Mouse (Mus musculus) CH12F3 (cell line): ENCODE results near the gene Sav1.

Experiments used
- in situ Hi-C: fragments of 300-500 bp; cut with MboI; formaldehyde crosslinking; loops from 2 replicates; pipeline ENCODE4 v1.14.3; 2020; ENCODE audit warnings: low sequenced_read_pairs

Sav1 gene

DNA sequence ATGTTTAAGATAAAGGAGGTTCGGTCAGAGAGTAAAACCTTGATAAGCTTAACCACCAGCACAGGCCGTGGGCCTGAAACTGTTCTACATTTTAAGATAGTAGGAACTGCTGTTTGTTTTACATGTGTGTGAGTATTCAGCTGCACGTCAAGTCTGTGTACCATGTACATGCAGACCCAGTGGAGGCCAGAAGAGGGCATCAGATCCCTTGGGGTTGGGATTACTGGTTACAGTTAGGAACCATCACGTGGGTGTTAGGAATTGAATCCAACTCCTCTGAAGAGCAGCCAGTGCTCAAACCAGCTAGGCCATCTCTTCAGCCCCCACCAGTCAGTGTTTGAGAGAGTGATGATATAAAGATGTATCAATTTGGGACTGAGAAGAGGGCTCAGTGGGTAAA, 24.3 kb downstream of the Sav1 start:
- in situ Hi-C loops = no loop called here

DNA sequence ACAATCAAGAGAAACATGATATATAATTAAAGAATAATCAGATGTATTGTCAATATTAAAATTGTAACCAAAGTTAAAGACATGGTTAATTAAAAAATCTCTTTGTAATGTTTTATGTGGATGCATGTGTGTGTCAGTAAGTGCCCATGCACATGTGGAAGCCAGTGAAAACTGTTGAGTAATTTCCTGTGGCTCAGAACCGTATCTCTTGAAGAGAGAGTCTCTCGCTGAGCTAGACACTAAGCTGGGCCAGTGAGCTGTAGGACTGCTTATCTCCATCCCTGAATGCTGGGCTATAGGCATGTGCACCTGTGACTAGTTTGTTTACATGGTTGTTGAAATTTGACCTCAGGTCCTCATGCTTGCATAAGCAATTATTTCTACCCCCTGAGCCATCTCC, 29.4 kb downstream of the Sav1 start:
- in situ Hi-C loops = no loop called here

DNA sequence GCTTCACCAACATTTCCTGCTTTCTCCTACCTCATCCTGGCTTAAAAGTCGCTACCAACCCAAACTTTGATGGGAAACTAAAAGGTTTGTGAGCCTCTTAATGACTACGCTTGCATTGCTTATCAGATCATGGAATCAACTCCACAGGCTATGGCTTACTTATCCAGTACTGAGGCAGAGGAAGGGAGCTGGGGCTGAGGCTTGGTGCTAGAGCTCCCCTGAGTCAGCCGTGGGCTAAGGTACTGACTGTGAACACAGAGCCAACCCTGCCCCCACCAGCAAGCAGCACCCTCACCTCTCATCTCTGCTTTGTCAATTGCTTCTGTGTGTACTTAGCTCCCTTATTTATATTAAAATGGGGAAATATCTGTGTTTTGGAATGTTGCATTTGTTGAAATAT, 39.3 kb downstream of the Sav1 start:
- in situ Hi-C loops = no loop called here

DNA sequence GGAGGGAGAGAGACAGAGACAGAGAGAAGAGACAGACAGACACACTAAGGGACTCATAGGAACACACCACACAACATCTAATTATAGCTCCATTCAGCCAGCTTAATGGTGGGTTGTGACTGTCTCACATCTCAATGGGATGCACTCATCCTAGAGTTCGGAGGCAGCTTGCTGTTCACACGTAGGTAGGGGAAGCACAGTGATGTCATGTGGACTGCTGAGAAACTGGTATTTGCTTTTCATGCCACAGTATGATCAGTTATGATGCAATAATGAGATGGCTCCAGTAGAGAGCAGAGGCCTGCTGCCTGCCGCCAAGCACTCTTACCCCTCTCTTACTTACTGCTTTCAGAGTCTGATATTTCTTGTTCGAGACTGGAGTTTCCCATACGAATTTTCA, 40.9 kb downstream of the Sav1 start:
- in situ Hi-C loops = no loop called here

DNA sequence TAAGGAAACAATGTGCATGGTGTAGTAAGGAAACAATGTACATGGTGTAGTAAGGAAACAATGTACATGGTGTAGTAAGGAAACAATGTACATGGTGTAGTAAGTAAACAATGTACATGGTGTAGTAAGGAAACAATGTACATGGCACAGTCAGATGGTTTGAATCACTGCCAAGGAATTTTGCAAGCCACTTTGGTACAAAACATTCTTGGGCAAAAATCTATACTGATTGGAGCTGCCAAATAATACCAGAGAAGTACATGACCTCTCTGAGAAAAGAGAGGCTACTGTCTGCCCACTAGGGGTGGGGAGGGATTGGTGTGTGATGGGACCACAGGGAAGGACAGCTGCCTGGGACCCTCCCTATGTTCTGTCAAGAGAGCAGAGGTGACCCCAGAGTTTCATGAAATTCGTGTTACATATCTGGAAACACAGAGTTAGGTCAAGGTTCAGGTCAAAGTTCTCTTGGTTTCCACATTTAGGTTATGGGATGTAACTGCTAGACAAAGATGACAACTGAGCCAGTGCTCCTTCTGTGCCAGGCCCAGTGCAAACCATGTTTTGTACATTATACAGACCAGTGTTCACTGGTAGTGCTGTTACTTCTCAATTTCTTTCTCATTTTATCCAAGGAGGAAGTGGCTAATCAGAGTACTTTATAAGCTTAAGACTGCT, 45.0 kb downstream of the Sav1 start:
- in situ Hi-C loops = no loop called here

DNA sequence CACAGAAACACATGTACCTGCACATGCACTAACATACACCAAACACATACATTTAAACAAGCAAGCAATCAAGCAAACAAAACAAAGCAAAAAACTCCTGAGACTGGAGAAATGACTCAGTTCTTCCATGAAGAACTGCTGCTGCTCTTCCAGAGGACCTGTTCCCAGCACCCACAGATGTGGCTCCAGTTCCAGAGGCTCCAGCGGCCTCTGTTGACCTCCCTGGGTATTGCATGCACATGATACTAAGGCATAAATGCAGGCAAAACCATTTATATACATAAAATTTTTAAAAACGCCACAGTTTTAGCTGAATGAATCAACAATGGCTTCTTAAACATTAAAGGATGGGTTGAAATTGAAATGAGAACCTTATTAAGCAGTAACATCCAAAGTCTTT, 47.5 kb downstream of the Sav1 start:
- in situ Hi-C loops = no loop called here

DNA sequence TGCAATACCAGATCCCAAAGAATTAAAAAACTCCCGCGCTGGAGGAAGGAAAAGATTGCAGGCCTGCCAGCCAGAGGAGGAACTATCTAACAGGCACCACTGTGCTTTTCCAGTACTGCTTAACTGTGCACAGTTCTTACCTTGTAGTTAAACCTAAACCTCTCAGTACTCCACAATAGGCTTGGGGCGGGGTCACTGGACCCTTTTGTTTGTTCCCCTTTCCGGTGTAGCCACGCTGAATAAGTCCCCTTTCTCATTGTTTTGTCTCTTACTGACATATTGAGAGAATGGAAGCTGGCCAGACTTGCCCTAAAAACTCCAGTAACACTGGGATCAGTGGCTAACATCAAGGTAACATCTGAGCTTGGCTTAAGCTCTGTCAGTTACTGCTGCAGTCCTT, 49.1 kb downstream of the Sav1 start:
- in situ Hi-C loops = no loop called here

DNA sequence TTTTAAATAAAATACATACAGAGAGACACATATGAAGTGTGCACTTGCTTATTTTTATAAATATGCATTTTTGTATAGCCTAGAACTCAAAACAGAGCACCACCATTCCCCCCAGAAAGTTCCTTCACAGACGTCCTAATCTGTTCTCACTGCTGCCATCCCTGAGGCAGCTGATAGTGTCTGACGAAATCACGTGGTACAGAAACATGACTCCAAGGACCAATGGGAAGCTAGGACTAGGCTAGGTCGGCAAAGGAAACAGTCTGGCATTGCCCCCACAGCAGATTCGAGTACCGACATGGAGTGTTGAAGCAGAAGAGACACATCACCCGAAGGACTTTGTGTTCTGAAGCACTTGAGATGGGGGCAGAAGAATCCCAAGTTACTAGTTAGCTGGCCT, 60.1 kb downstream of the Sav1 start:
- in situ Hi-C loops = no loop called here

DNA sequence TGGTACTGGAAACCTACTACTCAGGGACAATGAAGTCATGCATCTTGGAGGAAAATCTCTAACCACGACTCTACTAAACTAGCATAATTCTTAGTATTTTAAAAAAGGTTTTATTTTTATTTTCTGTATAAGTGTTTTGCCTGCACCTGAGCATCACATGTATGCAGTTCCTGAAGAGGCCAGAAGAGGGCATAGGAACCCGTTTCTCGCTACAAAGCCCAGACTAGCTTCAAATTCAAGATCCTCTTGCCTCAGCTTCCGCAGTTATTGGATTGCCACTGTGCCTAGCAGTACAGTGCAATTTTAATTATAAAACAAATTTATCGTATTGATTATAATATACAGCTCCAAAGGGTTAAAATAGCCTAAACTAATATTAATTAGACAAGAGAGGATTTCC, 62.8 kb downstream of the Sav1 start:
- in situ Hi-C loops = no loop called here

DNA sequence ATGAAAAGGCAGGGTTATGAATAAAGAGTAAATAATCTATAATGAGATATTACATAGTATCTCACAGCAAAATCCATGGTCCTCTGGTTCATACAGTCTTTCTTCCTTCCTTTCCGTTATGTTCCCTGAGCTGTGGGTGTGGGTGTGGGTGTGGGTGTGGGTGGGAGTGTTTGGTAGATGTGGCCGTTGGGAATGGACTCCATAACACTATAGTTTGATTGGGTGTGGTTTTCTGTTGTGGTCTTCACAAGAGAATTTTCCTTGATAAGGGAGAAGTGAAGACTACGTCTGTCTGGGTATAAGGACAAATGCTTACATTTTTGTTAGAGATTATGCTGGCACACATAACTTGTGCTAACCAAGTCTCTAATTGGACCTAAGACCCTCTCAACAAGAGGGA, 63.2 kb downstream of the Sav1 start:
- in situ Hi-C loops = no loop called here

DNA sequence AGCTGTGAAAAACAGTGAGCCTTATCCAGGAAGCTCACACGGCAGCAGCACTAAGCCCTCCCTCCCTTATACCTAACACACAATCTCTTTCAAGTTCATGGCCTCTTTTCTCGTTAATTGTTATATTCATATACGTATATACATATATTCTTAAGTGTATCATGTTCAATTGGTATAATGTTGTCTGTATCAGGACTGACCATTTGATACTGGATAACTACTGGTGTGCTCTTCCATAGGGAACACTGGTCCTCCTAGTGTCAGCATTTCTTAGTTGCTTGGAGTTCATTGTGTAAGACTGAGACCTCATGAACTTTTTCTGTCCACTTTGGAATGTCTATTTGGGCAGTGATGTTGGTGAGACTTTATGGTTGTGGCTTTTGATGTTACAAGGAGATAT, 63.7 kb downstream of the Sav1 start:
- in situ Hi-C loops = no loop called here

DNA sequence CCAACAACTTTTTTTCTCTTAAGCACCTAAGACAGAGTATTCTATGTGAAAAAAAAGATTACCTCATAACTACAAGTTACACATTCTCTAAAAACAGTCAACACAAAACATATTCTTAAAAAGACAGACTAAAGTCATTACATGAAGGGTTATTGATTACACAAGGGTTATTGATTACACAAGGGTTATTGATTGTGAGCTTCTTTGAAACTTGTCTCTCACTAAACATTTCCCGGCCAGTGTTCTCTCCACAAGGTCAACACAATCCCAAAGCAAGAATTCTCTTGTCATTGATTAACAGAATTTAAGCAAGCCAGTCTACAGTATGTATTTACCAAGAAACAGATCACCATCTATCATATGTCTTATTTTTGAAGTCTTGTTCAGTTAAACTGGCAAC, 64.7 kb downstream of the Sav1 start:
- in situ Hi-C loops = no loop called here

DNA sequence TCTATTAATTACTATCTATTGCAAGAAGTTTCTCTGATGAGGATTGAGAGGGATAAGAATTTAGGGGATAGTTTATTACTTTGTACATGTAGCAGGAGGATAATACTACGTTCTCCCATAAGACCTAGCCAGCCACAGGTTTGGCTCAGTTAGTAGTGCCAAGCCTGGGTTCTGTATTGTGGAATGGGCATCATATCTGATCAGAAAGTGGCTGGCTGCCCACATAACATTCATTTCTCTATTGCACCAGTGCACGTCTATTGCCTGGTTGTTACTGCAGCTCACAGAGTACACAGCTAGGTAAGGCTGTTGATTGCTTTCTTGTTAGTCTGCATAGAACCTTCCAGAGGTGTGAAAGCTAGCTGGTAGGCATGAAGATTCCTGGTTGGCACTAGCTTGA, 68.9 kb downstream of the Sav1 start:
- in situ Hi-C loops = no loop called here
